Mouse (Mus musculus): ENCODE results near the gene Pex11g.

- no peak for TF ChIP-seq CTCF (IDR thresholded peaks at IDR 0.05; ENCODE audit: low read depth)
- peak; percentile 9; the same call in 1 of the 2 replicates for TF ChIP-seq EP300 (IDR thresholded peaks at IDR 0.05; ENCODE audit: low read depth)
Observed at GRCm38 (mm10) chr8:3500235-3501090, 33.0 kb upstream of the Pex11g start, which contains the start of gene Mcoln1.

All from heart, postnatal 0 days (tissue).